Mouse (Mus musculus): ENCODE data around the gene Mb.

DNA sequence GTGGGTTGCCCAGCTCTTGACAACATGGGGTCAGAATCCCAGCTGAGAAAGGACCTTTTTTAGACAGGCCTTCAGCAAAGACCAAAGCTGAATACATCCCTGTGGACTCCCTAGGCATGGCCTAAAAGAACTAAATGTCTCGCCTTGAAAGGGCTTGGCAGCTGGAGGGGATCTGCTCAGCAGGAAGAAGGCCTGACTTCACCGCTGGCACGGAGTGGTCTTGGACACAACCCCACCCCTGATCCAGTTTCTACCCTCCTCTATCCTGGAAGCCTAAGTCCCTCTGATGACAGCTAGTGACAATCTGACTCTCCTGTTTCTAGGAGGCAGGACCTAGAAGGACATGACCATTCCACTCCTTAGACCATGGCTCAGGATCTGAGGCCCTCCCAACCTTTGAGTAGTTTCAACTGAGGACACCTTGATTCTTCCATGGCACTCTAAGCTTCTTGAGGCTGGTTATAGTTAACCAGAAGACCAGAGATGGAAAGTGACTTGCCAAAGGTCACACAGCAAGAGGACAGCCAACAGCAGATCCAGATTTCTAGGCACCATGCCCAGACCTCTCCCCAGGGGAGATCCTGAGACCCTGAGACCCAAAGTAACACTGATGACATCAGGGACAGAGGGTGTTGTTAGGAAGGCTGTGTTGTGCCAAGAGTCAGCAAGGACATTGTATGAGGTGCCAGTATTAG, 47.1 kb downstream of the Mb start:
- TF ChIP-seq SIN3A (IDR thresholded peaks at IDR 0.05; ENCODE audit: low read length), result no peak
- TF ChIP-seq CTCF (IDR thresholded peaks at IDR 0.05 in 2 of 3, conservative IDR thresholded peaks at IDR 0.05 in 1 of 3; ENCODE audit: control insufficient read depth in 1 of 3, insufficient read depth in 1 of 3, low read depth in 2 of 3, low read length in 3 of 3, poor library complexity in 1 of 3, severe bottlenecking in 1 of 3), result no peak
- no peak for TF ChIP-seq MAFK (IDR thresholded peaks at IDR 0.05; ENCODE audit: borderline replicate concordance, low read depth, low read length)
- TF ChIP-seq TBP (IDR thresholded peaks at IDR 0.05; ENCODE audit: low read depth, low read length), result no peak
- TF ChIP-seq JUND (IDR thresholded peaks at IDR 0.05; ENCODE audit: low read depth, low read length), result no peak
- TF ChIP-seq TCF12 (IDR thresholded peaks at IDR 0.05; ENCODE audit: low read depth, low read length), result no peak
- no peak for TF ChIP-seq GATA1 (IDR thresholded peaks at IDR 0.05; ENCODE audit: low read depth, low read length)
